ENCODE assay signal across 15 mouse cellular contexts in genomic region chr6:62162596-62162995, GRCm38 (mm10).
A peak's percentile ranks its signal among the peaks of the same experiment; 100 is the strongest.
DNase-seq lines count a peak whose midpoint lies in the region; ATAC-seq lines count a peak whose summit lies in the region.
"Had no signal": no experiment of that assay in that cellular context is flagged by ENCODE, and none has a peak within 500 bp of the region (broad histone marks: within the 10 kb centered on the region; RNA-seq: fewer than 3 reads in every experiment).

No protein-coding gene starts in this region.

- no peaks in the 10 kb centered on the region for H3K36me3 ChIP-seq in hindbrain, embryonic 15.5 days
- H3K36me3 ChIP-seq in hindbrain, embryonic 13.5 days = no peaks in the 10 kb centered on the region
- H3K36me3 ChIP-seq: midbrain, embryonic 15.5 days; neural tube, embryonic 13.5 days had no signal

- DNase-seq in right cerebral cortex, adult 18-20 months = peak; percentile 23
- no peak for DNase-seq in right cerebral cortex, postnatal 14 days
- DNase-seq in cerebellum, adult 9-11 months = peak; percentile 18
- DNase-seq in urinary bladder, postnatal 10 days (ENCODE audit: low spot score) = no peak
- DNase-seq: adrenal gland, postnatal 36 days; heart, postnatal 14 days; kidney, postnatal 14 days; liver, postnatal 0 days had no signal

- no peak overlapping the region for H3K4me3 ChIP-seq in hindbrain, embryonic 15.5 days
- no peak overlapping the region for H3K4me3 ChIP-seq in hindbrain, embryonic 13.5 days
- H3K4me3 ChIP-seq: midbrain, embryonic 15.5 days; neural tube, embryonic 13.5 days had no signal

- no peaks in the 10 kb centered on the region for H3K4me1 ChIP-seq in hindbrain, embryonic 15.5 days (replicated peaks)
- H3K4me1 ChIP-seq in hindbrain, embryonic 13.5 days (replicated peaks) = no peaks in the 10 kb centered on the region; the same call in 1 of the 2 replicates
- H3K4me1 ChIP-seq: midbrain, embryonic 15.5 days; neural tube, embryonic 13.5 days had no signal

- H3K4me2 ChIP-seq in hindbrain, embryonic 15.5 days = no peak overlapping the region
- no peak overlapping the region for H3K4me2 ChIP-seq in hindbrain, embryonic 13.5 days
- H3K4me2 ChIP-seq: midbrain, embryonic 15.5 days; neural tube, embryonic 13.5 days had no signal

- H3K9me3 ChIP-seq in hindbrain, embryonic 15.5 days = no peaks in the 10 kb centered on the region
- no peaks in the 10 kb centered on the region for H3K9me3 ChIP-seq in hindbrain, embryonic 13.5 days
- H3K9me3 ChIP-seq: midbrain, embryonic 15.5 days; neural tube, embryonic 13.5 days had no signal

- H3K27ac ChIP-seq in hindbrain, embryonic 15.5 days (replicated peaks) = no peak overlapping the region
- H3K27ac ChIP-seq in hindbrain, embryonic 13.5 days = no peak overlapping the region
- H3K27ac ChIP-seq: macrophage; midbrain, embryonic 15.5 days; neural tube, embryonic 13.5 days had no signal

- no peaks in the 10 kb centered on the region for H3K27me3 ChIP-seq in hindbrain, embryonic 15.5 days
- H3K27me3 ChIP-seq in hindbrain, embryonic 13.5 days = no peaks in the 10 kb centered on the region
- H3K27me3 ChIP-seq: midbrain, embryonic 15.5 days; neural tube, embryonic 13.5 days had no signal

- peak; percentile 69; the same call in 1 of the 2 replicates for ATAC-seq in hindbrain, embryonic 15.5 days (ENCODE audit: low FRiP score, low read depth)
- no peak for ATAC-seq in hindbrain, embryonic 13.5 days (ENCODE audit: low FRiP score)
- no peak for ATAC-seq in monocyte, adult 5-6 weeks (replicated peaks; ENCODE audit: insufficient number of reproducible peaks, low FRiP score, low TSS enrichment, poor library complexity, severe bottlenecking)
- ATAC-seq: intestine, postnatal 0 days; liver, postnatal 0 days; midbrain, embryonic 15.5 days had no signal

- no peak overlapping the region for H3K9ac ChIP-seq in hindbrain, embryonic 15.5 days
- no peak overlapping the region for H3K9ac ChIP-seq in hindbrain, embryonic 13.5 days
- H3K9ac ChIP-seq: liver, postnatal 0 days; midbrain, embryonic 15.5 days; neural tube, embryonic 13.5 days had no signal

- WGBS in hindbrain, embryonic 15.5 days = 45% methylated on average over 6 of the region's 6 CpGs
- 54% methylated on average over 6 of the region's 6 CpGs for WGBS in hindbrain, embryonic 13.5 days

Comparison
In these comparisons a context has a peak if more than half of its experiments do, and no peak if none do; other contexts are left out.
1. DNase-seq: peak in right cerebral cortex, adult 18-20 months (single experiment) and cerebellum, adult 9-11 months (single experiment); none in right cerebral cortex, postnatal 14 days (single experiment) and urinary bladder, postnatal 10 days (single experiment).